Mouse (Mus musculus) gastrocnemius, postnatal 25 days (tissue): ENCODE results near the gene Zfp282. TPM values are rescaled to one million over a fixed set of nuclear protein-coding genes. Genes with fewer than 3 reads are reported as not detected.

ENCODE experiments used
- DNase-seq: peaks from one replicate; pipeline ENCODE4 v3.0.0; 2022
- total RNA-seq, 2 experiments: library from RNA; stranded (reverse); gene quantifications; 1 replicate in 1 of 2; 2 replicates in 1 of 2; pipeline ENCODE4 v1.2.3; 2021

The Zfp282 gene
- total RNA-seq, 2 experiments from 2014 or later: 5.7 to 5.9 TPM

- DNase-seq: no peak
Measured at GRCm38 (mm10) chr6:47899416-47899815, 22.4 kb downstream of the Zfp282 start.

DNA sequence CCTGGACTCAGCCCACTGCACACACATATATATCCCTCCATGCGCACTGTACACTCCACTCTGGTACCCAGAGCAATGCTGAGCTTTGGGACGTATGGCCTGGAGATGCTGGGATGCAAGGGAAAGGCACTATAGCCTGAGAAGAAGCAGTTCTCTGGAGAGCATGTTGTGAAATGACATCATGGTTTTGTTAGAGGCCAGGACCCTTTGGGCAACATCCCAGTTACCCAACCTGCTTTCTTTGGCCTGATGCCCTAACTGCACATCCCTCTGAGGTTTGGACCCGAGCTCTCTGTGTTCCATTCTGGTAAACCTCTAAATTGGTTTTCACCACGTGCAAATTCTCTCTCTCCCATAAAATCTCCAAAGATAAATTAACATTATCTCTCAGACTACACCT lies 26.6 kb downstream of the Zfp282 start:
- no peak for DNase-seq

- no peak for DNase-seq
Measured at GRCm38 (mm10) chr6:47904361-47904760, 27.4 kb downstream of the Zfp282 start.

DNA sequence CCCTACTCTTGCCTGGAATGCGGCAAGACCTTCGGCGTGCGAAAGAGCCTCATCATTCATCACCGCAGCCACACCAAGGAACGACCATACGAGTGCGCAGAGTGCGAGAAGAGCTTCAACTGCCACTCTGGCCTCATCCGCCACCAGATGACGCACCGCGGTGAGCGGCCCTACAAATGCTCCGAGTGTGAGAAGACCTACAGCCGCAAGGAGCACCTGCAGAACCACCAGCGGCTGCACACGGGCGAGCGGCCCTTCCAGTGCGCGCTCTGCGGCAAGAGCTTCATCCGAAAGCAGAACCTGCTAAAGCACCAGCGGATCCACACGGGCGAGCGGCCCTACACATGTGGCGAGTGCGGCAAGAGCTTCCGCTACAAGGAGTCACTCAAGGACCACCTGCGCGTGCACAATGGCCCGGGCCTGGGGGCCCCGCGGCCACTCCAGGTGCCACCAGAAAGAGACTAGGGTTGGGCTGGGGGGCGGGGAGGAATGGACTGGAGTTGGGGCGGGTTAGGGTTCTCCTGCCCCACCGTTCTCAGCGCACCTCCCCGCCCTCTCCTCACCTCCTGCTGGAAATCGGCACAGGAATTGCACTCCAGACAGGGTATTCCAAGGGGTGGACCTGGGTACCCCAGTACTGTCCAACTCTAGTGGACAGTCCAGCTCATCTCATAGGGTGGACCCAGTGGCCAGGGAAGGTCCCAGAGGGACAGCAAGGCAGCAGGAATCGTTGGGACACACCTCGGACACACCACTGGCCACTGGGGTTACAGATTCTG lies 28.1 kb downstream of the Zfp282 start:
- DNase-seq: no peak

DNA sequence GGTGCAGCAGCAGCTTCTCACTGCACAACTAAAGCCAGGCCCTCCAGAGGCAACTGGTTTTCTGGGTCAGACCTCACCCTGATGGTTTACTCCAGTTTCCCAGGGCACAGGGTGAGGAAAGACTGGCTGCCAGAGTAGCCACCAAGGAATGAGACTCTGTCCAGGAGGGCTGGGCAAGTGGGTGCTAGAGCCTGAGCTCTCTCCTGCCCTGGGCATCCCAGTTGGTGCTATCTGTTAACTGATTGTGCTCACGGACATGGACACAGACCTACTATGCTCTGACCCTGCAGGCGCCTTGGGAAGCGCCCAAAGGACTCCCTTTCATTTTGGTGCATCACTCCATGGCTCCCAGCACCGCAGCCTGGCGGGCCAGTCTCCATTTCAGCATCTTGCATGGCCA lies 29.3 kb downstream of the Zfp282 start:
- no peak for DNase-seq

- no peak for DNase-seq
Measured at GRCm38 (mm10) chr6:47909007-47909406, 32.0 kb downstream of the Zfp282 start.

DNA sequence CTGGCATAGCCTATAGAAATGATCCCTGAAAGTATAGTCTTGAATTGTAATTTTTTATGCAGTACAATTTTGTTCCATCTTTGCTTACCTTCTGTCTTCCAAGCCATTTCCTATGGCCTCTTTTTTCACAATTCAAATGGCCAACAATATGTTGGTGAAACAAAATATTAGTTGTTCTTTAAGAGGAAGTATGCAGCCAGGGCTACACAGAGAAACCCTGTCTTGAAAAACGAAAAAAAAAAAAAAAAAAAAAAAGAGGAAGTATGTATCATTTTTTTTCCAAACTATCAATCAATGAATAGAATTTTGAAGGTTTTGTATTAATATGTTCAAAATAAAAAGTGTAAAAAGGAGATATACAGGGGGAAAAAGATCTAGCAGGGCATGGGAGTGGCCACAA lies 34.6 kb downstream of the Zfp282 start:
- no peak for DNase-seq

GRCm38 (mm10) chr6:47912991-47913390 lies 36.0 kb downstream of the Zfp282 start:
- no peak for DNase-seq

DNA sequence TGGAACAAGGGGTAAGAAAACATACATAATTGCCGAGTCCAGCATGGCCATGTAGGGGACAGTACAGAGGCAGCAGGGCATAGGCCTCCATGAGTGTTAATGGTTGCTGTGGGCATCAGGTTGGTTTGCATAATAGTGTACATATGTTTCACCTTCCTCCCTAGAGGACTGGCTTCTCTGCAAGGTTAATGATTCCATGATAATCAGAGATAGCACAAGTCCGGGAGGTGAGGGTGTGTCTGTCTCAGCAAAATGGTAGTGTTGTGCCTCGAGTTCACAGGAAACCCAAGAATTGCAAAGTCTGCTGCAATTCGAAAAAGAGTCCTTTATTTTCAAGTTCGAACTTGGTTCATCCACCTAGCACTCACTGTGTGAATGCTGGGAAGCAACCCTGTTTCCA lies 40.0 kb downstream of the Zfp282 start:
- no peak for DNase-seq

- DNase-seq: no peak
Measured at GRCm38 (mm10) chr6:47918768-47919274, 41.8 kb downstream of the Zfp282 start.

- no peak for DNase-seq
Measured at GRCm38 (mm10) chr6:47919646-47920446, 42.8 kb downstream of the Zfp282 start.

DNA sequence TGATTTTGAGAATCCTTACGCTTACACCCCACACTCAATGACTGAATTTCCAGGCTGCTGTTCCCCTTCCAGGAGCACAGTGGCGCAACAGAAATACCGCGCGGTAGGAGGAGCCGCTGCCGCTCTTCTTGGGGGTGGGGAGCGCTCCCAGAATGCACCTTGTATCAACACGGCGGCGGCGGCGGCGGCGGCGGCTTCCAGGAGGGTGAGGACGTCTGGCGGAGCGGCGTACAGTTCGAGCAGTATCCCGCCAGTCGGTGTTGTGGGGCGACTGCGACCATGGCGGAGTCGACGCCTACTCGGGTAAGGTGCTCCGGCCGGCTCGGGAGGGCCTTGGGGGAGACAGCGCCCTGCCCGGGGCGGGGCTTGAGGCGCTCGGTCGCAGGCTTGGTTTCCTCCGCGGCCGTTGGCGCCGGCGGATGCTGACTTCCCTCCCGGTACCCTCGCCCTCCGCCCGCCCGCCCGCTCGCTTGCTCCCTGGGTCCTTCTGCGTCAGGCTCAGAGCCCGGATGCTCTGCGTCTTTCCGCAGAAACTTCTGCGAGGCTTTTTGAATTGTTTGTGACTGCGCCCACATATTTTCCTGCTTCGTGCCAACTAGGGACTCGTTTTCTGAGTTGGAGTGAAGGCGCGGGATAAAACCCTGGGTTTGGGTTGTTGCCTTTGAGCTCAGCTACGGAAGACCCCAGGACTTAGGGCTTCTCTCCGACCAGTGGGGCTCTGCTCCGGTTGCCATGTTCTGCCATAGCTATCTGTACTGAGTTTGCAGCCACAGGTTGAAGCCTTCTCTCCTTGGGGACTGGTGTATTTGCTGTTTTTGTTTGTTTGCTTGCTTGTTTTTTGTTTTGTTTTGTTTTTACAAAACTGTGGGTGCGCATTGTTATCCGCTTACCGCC lies 43.7 kb downstream of the Zfp282 start, which contains the start of gene Zfp212:
Zfp212 (plus strand) TSS at position 30 of the 894 bp plus-strand sequence.
- DNase-seq: peak; percentile 83

DNA sequence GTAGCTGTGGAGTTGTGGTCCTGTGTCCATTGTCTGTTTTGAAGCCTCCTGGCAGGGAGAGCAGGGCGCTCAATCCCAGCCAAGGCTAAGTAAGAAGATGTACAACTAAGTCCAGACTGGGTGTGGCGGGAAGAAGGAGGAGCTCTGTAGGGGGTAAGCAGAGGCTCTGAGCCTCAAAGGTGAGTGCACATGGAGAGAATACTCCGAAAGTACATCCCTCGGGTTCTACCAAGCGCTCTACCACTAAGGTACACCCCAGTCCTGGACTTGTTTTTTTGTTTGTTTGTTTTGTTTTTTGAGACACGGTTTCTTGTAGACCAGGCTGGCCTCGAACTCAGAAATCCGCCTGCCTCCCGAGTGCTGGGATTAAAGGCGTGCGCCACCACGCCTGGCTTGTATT lies 65.5 kb downstream of the Zfp282 start:
- no peak for DNase-seq

DNA sequence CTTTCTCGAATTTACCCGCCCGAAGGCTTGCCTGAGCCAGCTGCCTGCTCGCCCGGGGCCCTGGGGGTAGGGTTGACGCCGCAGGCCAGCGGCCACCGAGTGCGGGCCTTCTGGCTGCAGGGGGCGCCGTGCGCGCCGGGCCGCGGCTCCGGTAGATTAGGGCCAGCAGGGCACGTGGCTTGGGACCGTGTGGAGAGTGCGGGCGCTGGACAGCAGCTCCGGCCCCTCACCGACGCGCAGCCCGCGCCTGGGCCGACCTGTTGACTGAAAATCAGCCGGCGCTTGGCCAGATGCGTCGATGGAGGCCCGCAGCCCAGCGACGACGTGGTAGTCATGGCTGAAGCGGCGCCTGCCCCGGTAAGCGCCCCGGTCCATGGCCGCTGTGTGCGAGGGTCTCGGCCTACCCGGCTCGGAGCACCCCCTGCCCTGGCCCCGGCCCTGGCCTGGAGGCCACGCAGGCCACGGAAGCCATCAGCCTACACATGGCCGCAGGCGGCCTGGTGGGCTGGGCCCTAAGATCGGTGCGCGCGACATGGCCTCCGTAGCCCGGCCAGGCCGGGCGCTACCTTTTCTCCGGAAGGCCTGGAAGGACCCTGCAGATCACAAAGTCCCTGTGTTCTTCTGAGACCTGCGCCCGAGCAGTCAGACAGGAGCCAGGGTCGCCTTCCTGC lies 66.2 kb downstream of the Zfp282 start:
- DNase-seq: peak; percentile 76

DNA sequence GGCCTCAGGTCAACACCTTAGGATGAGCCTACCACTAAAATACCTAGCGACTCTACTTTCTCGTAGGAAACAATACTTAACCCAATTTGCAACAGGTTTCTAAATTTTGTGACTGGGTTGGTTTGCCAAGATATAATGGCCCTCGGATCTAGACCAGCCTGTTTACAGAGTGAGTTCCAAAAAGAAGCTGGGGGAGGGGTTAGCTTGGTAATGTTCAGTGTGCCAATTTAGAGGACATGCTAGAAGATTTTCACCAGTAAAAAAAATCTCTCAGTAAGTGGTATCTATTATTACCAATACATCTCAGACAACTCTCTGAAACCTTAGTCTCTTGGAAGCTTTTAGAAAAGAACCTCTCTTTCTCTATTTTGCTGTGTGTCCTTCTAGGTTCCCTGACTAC lies 66.7 kb downstream of the Zfp282 start:
- no peak for DNase-seq

- no peak for DNase-seq
Measured at GRCm38 (mm10) chr6:47947388-47947787, 70.4 kb downstream of the Zfp282 start.

GRCm38 (mm10) chr6:47953191-47953726 lies 76.3 kb downstream of the Zfp282 start, which contains the start of gene Zfp956:
Gene Zfp956, plus strand, starts transcription at chr6:47953390.
- DNase-seq: peak; percentile 94

DNA sequence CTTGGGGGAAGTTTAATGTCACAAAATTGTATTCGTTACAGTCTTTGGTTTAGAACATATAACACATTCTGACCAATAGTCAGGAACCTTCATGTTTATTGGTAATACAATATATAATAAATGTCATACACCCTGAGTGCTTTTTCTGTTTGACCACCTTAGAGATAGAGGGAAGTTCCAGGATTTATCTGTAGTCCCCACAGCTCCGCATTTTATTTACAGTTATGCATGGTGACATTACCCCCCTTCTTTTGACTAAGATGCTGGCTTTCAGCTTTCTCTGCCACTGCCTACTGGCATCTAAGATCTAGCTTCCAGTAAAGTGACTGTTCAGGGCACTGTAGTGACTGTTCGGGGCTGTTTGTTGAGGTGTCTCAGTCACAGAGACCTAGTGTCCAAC lies 77.4 kb downstream of the Zfp282 start:
- no peak for DNase-seq

DNA sequence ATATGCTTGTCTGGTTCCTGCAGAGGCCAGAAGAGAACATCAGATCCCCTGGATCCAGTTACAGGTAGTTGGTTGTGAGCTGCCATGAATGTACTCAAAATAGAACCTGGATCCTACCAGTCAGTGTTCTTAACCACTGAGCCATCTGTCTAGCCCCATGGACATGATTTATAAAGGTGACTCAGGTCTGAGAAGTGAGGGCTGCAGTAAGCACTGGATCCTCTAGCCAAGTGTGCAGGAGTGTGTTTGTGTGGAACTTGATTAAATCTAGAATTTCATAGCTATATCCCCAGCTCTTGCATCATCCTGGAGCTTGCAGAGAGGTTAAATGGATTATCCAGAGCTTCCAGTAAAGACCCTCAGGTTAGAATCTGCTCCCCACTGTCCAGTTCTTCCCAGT lies 80.8 kb downstream of the Zfp282 start:
- DNase-seq: no peak
